Mouse (Mus musculus): ENCODE results near the gene 6030468B19Rik. TPM values are rescaled to one million over a fixed set of nuclear protein-coding genes. Genes with fewer than 3 reads are reported as not detected.

The 6030468B19Rik gene
- polyA plus RNA-seq, 1 experiment from 2014 or later, result not detected

DNA sequence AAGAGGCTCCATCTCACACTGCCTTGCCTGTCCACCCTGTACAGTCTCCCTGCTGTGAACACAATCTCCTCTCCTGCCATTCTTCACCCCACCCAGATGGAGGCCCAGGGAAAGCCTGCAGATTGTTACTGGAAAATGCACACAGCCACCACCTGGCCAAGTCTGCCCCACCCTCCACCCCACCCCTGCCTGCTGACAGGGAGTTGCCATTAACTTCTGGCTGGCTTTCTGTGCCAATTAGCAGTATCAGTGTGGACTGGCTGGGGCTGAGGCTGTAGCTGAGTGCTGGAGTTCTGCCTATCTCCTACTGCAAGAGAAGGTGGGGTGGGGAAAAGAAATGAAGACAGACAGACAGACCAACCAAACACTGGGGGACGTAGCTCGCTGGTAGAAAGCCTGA is 41.1 kb downstream of the 6030468B19Rik start:
- no peak overlapping the region for H3K9ac ChIP-seq (ENCODE audit: low read depth, low read length)
- no peak overlapping the region for H3K4me3 ChIP-seq (ENCODE audit: low read length)
- H3K4me1 ChIP-seq (ENCODE audit: control insufficient read depth, insufficient read depth, low read depth, low read length), result no peaks in the 10 kb centered on the region
- no peaks in the 10 kb centered on the region for H3K9me3 ChIP-seq (ENCODE audit: control insufficient read depth, low read length)
- H3K27me3 ChIP-seq (replicated peaks; ENCODE audit: control insufficient read depth, insufficient read depth, low read length), result no peaks in the 10 kb centered on the region
- H3K27ac ChIP-seq (ENCODE audit: low read depth, low read length), result no peak overlapping the region
- no peak for ATAC-seq
- 91% methylated on average over 2 of the region's 2 CpGs for WGBS
- no peaks in the 10 kb centered on the region for H3K36me3 ChIP-seq (ENCODE audit: control insufficient read depth, insufficient read depth, low read length)
- no peak overlapping the region for H3K4me2 ChIP-seq (ENCODE audit: low read length)

DNA sequence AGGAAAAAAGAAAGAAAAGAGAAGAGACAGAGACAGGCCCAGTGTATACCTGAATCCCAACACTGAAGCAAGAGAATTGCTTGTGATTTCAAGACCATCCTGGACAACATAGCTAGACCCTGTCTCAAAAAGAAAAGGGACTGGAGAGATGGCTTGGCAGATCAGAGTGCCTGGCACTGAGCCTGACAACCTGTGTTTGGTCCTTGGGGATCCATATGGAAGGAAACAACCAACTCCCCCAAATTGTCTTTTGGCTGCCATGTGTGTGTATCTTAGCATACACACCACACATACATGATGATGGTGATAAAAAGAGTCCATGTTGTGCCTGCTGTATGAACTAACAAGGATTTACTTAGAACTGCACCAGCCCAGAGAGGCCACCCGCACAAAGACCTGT is 41.6 kb downstream of the 6030468B19Rik start:
- Histone ChIP-seq H3K9ac (ENCODE audit: low read depth, low read length) (no peak overlapping the region), H3K27ac (ENCODE audit: low read depth, low read length) (no peak overlapping the region), H3K4me2 (ENCODE audit: low read length) (no peak overlapping the region), H3K27me3 (replicated peaks; ENCODE audit: control insufficient read depth, insufficient read depth, low read length) (no peaks in the 10 kb centered on the region), H3K4me3 (ENCODE audit: low read length) (no peak overlapping the region), H3K9me3 (ENCODE audit: control insufficient read depth, low read length) (no peaks in the 10 kb centered on the region), H3K4me1 (ENCODE audit: control insufficient read depth, insufficient read depth, low read depth, low read length) (no peaks in the 10 kb centered on the region), H3K36me3 (ENCODE audit: control insufficient read depth, insufficient read depth, low read length) (no peaks in the 10 kb centered on the region)
- 94% methylated on average over 1 of the region's 1 CpGs for WGBS
- no peak for ATAC-seq

DNA sequence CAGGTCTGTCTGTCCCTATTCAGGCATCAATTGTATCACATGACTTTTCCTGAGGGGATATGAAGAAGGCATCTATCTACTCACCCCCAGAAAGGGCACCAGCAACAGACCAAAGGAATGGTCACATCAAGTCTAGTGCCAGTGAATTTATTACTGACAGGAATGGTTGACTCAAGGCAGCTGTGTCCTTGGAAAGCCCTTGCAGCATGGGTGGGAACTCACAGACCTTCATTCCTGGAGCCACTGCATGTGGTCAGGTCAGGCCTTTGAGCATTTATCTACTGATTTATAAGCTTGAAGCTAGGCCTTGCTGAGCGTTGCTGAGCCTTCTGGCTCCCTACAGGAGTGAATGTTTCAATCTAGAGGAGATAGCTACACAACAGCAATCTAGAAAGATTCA is 43.5 kb downstream of the 6030468B19Rik start:
- Histone ChIP-seq H3K4me1 (ENCODE audit: control insufficient read depth, insufficient read depth, low read depth, low read length) (no peaks in the 10 kb centered on the region), H3K4me2 (ENCODE audit: low read length) (no peak overlapping the region), H3K9me3 (ENCODE audit: control insufficient read depth, low read length) (no peaks in the 10 kb centered on the region), H3K4me3 (ENCODE audit: low read length) (no peak overlapping the region), H3K27me3 (replicated peaks; ENCODE audit: control insufficient read depth, insufficient read depth, low read length) (no peaks in the 10 kb centered on the region), H3K9ac (ENCODE audit: low read depth, low read length) (no peak overlapping the region), H3K36me3 (ENCODE audit: control insufficient read depth, insufficient read depth, low read length) (no peaks in the 10 kb centered on the region), H3K27ac (ENCODE audit: low read depth, low read length) (no peak overlapping the region)
- ATAC-seq, result no peak
- 48% methylated on average over 1 of the region's 1 CpGs for WGBS

DNA sequence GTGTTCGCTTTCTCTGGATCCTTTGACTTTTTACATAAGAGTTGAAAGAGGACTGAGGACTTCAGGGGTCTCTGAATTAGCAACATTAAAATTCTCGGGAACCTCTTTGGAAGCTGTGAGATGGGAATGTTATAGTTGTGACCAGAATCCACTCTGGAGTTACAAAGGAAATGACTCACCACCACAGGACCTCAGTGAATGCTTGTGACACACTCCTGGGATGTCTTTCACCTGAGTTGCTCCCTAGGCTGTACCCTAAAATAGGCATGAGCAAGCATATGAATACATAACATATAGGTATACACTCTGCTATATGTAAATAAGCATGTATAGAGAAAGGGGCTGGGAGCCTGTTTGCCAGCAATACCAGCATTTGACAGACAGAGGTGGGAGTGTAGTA is 46.0 kb downstream of the 6030468B19Rik start:
- no peak for ATAC-seq
- no peak overlapping the region for H3K9ac ChIP-seq (ENCODE audit: low read depth, low read length)
- no peaks in the 10 kb centered on the region for H3K36me3 ChIP-seq (ENCODE audit: control insufficient read depth, insufficient read depth, low read length)
- 85% methylated on average over 2 of the region's 2 CpGs for WGBS
- H3K4me1 ChIP-seq (ENCODE audit: control insufficient read depth, insufficient read depth, low read depth, low read length), result peaks cover 5% of the 10 kb centered on the region
- H3K9me3 ChIP-seq (ENCODE audit: control insufficient read depth, low read length), result no peaks in the 10 kb centered on the region
- H3K4me2 ChIP-seq (ENCODE audit: low read length), result no peak overlapping the region
- H3K4me3 ChIP-seq (ENCODE audit: low read length), result no peak overlapping the region
- no peaks in the 10 kb centered on the region for H3K27me3 ChIP-seq (replicated peaks; ENCODE audit: control insufficient read depth, insufficient read depth, low read length)
- H3K27ac ChIP-seq (ENCODE audit: low read depth, low read length), result no peak overlapping the region

DNA sequence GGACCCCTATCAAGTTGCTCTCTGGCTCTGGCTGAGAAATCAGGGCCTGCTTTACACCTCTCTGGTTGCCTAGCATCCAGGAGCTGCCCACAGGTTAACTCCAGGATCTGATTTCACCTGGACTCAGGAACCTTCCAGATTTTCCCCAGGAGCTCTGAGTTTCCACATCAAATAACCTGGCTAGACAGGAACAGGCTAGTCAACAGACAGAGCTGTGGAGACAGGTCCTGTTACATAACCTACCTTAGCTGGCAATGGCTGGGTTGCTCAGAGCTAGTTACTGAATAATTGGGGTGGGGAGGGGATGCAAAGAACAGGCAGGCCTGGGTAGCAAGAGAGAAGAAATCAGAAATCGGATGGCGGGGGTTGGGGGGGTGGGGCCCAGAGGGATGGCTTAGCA is 47.5 kb downstream of the 6030468B19Rik start:
- H3K9me3 ChIP-seq (ENCODE audit: control insufficient read depth, low read length), result no peaks in the 10 kb centered on the region
- WGBS, result 91% methylated on average over 2 of the region's 2 CpGs
- no peak overlapping the region for H3K9ac ChIP-seq (ENCODE audit: low read depth, low read length)
- H3K27ac ChIP-seq (ENCODE audit: low read depth, low read length), result no peak overlapping the region
- H3K4me2 ChIP-seq (ENCODE audit: low read length), result no peak overlapping the region
- no peaks in the 10 kb centered on the region for H3K27me3 ChIP-seq (replicated peaks; ENCODE audit: control insufficient read depth, insufficient read depth, low read length)
- no peak for ATAC-seq
- peaks cover 12% of the 10 kb centered on the region for H3K4me1 ChIP-seq (ENCODE audit: control insufficient read depth, insufficient read depth, low read depth, low read length)
- H3K4me3 ChIP-seq (ENCODE audit: low read length), result no peak overlapping the region
- no peaks in the 10 kb centered on the region for H3K36me3 ChIP-seq (ENCODE audit: control insufficient read depth, insufficient read depth, low read length)

DNA sequence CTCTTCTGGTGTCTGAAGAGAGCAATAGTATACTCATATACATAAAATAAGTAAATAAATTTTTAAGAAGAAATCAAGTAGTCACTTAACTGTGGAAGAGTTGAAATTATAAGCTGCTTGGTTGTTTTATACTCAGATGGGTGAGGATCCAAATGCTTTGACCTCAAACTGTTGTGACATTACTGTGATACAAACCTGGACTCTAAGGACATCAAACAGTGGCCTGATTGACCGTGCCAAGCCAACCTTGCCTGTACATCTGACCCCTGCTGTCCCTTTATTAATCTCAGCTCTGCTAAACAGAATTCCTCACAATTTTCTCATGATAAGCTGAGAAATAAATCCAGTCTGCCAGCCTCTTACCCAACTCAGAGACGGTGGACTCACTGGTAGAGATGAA is 48.2 kb downstream of the 6030468B19Rik start:
- ATAC-seq, result no peak
- Histone ChIP-seq H3K27me3 (replicated peaks; ENCODE audit: control insufficient read depth, insufficient read depth, low read length) (no peaks in the 10 kb centered on the region), H3K9me3 (ENCODE audit: control insufficient read depth, low read length) (no peaks in the 10 kb centered on the region), H3K36me3 (ENCODE audit: control insufficient read depth, insufficient read depth, low read length) (no peaks in the 10 kb centered on the region), H3K4me3 (ENCODE audit: low read length) (no peak overlapping the region), H3K4me1 (ENCODE audit: control insufficient read depth, insufficient read depth, low read depth, low read length) (peaks cover 12% of the 10 kb centered on the region), H3K27ac (ENCODE audit: low read depth, low read length) (no peak overlapping the region), H3K9ac (ENCODE audit: low read depth, low read length) (no peak overlapping the region), H3K4me2 (ENCODE audit: low read length) (no peak overlapping the region)
- WGBS, result 80% methylated on average over 2 of the region's 2 CpGs

DNA sequence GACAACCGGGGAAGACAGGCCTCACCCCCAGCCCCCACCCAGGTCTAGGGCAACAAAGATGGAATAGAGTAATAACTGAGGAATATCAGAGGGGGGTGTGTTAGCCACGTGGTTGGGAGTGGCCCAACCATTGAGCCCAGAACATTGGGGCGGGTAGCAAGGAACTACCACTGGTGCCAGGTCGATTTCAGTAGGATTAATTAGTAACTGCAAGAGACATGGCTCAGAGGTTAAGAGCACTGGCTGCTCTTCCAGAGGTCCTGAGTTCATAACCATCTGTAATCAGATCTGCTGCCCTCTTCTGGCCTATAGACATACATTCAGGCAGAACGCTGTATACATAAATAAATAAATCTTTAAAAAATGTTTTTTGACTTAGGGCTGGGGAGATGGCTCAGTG is 49.2 kb downstream of the 6030468B19Rik start:
- Histone ChIP-seq H3K36me3 (ENCODE audit: control insufficient read depth, insufficient read depth, low read length) (no peaks in the 10 kb centered on the region), H3K4me1 (ENCODE audit: control insufficient read depth, insufficient read depth, low read depth, low read length) (peaks cover 12% of the 10 kb centered on the region), H3K27ac (ENCODE audit: low read depth, low read length) (no peak overlapping the region), H3K9ac (ENCODE audit: low read depth, low read length) (no peak overlapping the region), H3K27me3 (replicated peaks; ENCODE audit: control insufficient read depth, insufficient read depth, low read length) (no peaks in the 10 kb centered on the region), H3K9me3 (ENCODE audit: control insufficient read depth, low read length) (no peaks in the 10 kb centered on the region), H3K4me3 (ENCODE audit: low read length) (no peak overlapping the region), H3K4me2 (ENCODE audit: low read length) (no peak overlapping the region)
- ATAC-seq, result no peak
- 55% methylated on average over 5 of the region's 5 CpGs for WGBS

DNA sequence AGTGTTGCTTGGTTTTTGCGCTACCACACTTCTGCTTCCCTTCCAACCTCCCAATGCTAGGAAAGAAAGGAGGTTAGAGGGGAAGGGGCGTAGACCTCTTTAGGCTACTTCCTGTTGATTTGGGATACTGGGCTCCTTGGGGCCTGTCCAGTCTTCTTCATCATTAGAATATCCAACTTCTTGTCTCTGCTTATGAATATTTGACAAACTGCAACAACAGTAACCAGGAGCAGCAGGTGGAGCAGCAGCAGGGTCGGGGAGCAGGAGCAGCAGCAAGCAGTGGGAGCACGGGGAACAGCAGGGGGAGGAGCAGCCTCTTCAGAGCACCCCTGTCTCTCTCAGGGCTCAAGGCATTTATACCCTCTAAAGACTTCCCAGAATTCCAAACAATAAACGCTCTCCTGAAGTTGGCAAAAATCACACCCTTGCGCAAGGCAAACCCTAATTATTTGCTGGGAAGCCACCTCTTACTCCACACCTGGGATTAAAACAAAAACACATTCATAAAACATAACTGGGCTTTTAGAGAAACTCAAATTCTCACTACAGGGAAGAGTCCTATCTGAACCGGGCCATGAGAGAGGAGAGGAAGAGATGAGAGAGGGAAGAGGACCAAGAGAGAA is 50.2 kb downstream of the 6030468B19Rik start:
- Histone ChIP-seq H3K4me2 (ENCODE audit: low read length) (peak overlapping the region; percentile 95; the same call in 1 of the 2 replicates), H3K9ac (ENCODE audit: low read depth, low read length) (peak overlapping the region; percentile 94), H3K27ac (ENCODE audit: low read depth, low read length) (peak overlapping the region; percentile 99; the same call in 1 of the 2 replicates), H3K9me3 (ENCODE audit: control insufficient read depth, low read length) (no peaks in the 10 kb centered on the region), H3K4me3 (ENCODE audit: low read length) (no peak overlapping the region), H3K4me1 (ENCODE audit: control insufficient read depth, insufficient read depth, low read depth, low read length) (peaks cover 12% of the 10 kb centered on the region), H3K36me3 (ENCODE audit: control insufficient read depth, insufficient read depth, low read length) (no peaks in the 10 kb centered on the region), H3K27me3 (replicated peaks; ENCODE audit: control insufficient read depth, insufficient read depth, low read length) (no peaks in the 10 kb centered on the region)
- no peak for ATAC-seq
- 85% methylated on average over 7 of the region's 7 CpGs for WGBS

DNA sequence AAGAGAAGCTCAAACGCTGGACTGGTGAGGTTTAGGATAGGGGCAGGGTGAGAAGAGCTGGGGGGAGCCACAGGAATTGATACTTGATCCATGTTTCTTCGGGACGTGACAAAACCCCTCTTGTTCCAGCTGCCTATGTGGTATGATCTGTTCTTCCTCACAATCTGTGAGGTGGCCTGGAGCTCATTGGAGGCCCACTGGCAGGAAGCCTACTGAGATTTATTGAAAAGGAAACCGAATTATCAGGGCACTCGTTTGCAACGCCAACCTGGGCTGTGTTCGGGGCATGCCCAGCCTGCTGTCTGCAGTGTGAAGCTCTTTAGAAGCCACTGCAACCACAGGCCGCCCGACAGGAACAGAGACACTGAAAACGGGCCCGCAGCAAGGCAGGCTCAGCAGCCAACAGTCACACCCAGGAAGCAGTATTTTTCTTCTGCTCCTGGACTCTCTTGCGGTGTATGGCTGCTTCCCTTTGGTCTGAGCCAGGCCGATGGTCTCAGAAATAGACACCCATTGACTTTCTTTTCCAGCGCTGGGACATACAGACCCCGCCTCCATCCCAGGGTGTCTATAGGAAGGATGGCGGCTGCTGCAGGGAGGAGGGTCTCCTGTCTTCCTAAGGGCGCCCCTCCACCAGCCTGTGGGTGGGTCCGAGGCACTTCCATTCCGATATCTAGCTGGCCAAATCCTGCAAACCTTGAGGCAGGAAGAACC is 51.0 kb downstream of the 6030468B19Rik start:
- peak; percentile 91 for ATAC-seq
- Histone ChIP-seq H3K4me2 (ENCODE audit: low read length) (peak overlapping the region; percentile 95), H3K27ac (ENCODE audit: low read depth, low read length) (peak overlapping the region; percentile 99), H3K9me3 (ENCODE audit: control insufficient read depth, low read length) (no peaks in the 10 kb centered on the region), H3K36me3 (ENCODE audit: control insufficient read depth, insufficient read depth, low read length) (no peaks in the 10 kb centered on the region), H3K4me1 (ENCODE audit: control insufficient read depth, insufficient read depth, low read depth, low read length) (peaks cover 12% of the 10 kb centered on the region), H3K9ac (ENCODE audit: low read depth, low read length) (peak overlapping the region; percentile 94), H3K4me3 (ENCODE audit: low read length) (peak overlapping the region; percentile 73), H3K27me3 (replicated peaks; ENCODE audit: control insufficient read depth, insufficient read depth, low read length) (no peaks in the 10 kb centered on the region)
- 9% methylated on average over 19 of the region's 19 CpGs for whole genome bisulfite sequencing
